Mouse (Mus musculus): ENCODE measurements around the gene Scn8a. TPM values are rescaled to one million over a fixed set of nuclear protein-coding genes. Genes with fewer than 3 reads are reported as not detected.
A peak's percentile ranks its signal among the peaks of the same experiment; 100 is the strongest.

Gene Scn8a
- polyA plus RNA-seq, 1 experiment from 2014 or later: 19.8 TPM

DNA sequence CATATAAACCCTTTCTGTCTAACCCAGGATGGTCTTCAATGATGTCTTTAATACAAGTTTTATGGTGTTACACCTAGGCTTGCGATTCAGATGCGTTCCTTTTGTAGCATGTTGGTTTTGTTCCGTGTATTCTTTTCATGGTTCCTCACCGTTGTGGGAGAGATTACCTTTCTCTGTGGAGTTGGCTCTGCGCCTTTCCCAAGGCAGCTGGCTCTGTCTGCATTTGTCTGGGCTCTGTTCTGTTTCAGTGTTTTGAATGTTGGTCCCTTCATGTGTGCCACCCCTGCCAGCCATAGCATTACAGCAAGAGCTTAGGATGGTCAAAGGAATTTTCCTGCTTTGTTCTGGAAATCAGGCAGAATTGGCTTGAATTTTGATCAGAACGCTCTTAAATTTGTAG, 14.8 kb downstream of the Scn8a start:
- no peaks in the 10 kb centered on the region for H3K27me3 ChIP-seq (replicated peaks)
- no peaks in the 10 kb centered on the region for H3K4me1 ChIP-seq
- no peak overlapping the region for H3K27ac ChIP-seq
- H3K9ac ChIP-seq: no peak overlapping the region
- no peaks in the 10 kb centered on the region for H3K9me3 ChIP-seq
- no peaks in the 10 kb centered on the region for H3K36me3 ChIP-seq
- no peak overlapping the region for H3K4me3 ChIP-seq
- no peak overlapping the region for H3K4me2 ChIP-seq (replicated peaks)
- 94% methylated on average over 6 of the region's 6 CpGs for WGBS
- no peak for ATAC-seq (ENCODE audit: low FRiP score, low read depth)

GRCm38 (mm10) chr15:100891962-100892361, 22.3 kb downstream of the Scn8a start:
- Histone ChIP-seq H3K4me3 (no peak overlapping the region), H3K9ac (no peak overlapping the region), H3K9me3 (peaks cover 14% of the 10 kb centered on the region), H3K27ac (no peak overlapping the region), H3K4me1 (peaks cover 7% of the 10 kb centered on the region; the same call in 1 of the 2 replicates), H3K4me2 (replicated peaks) (peak overlapping the region; percentile 24; the same call in 1 of the 2 replicates), H3K36me3 (peaks cover 9% of the 10 kb centered on the region), H3K27me3 (replicated peaks) (no peaks in the 10 kb centered on the region)
- no peak for ATAC-seq (ENCODE audit: low FRiP score, low read depth)
- WGBS: 55% methylated on average over 13 of the region's 13 CpGs

GRCm38 (mm10) chr15:100896502-100896901, 26.8 kb downstream of the Scn8a start:
- peaks cover 14% of the 10 kb centered on the region for H3K9me3 ChIP-seq
- peaks cover 9% of the 10 kb centered on the region for H3K36me3 ChIP-seq
- no peak for ATAC-seq (ENCODE audit: low FRiP score, low read depth)
- H3K27me3 ChIP-seq (replicated peaks): no peaks in the 10 kb centered on the region
- no peak overlapping the region for H3K4me2 ChIP-seq (replicated peaks)
- no peak overlapping the region for H3K9ac ChIP-seq
- over 99% methylated on average over 23 of the region's 23 CpGs for WGBS
- H3K4me3 ChIP-seq: no peak overlapping the region
- peaks cover 7% of the 10 kb centered on the region; the same call in 1 of the 2 replicates for H3K4me1 ChIP-seq
- H3K27ac ChIP-seq: no peak overlapping the region

GRCm38 (mm10) chr15:100903811-100904210, 34.2 kb downstream of the Scn8a start:
- Histone ChIP-seq H3K4me3 (no peak overlapping the region), H3K27ac (no peak overlapping the region), H3K4me2 (replicated peaks) (no peak overlapping the region), H3K9me3 (no peaks in the 10 kb centered on the region), H3K36me3 (no peaks in the 10 kb centered on the region), H3K4me1 (peaks cover 6% of the 10 kb centered on the region), H3K27me3 (replicated peaks) (no peaks in the 10 kb centered on the region), H3K9ac (no peak overlapping the region)
- WGBS: 77% methylated on average over 9 of the region's 9 CpGs
- no peak for ATAC-seq (ENCODE audit: low FRiP score, low read depth)

- Histone ChIP-seq H3K9ac (no peak overlapping the region), H3K27ac (no peak overlapping the region), H3K9me3 (no peaks in the 10 kb centered on the region), H3K4me1 (peaks cover 16% of the 10 kb centered on the region), H3K4me3 (no peak overlapping the region), H3K36me3 (no peaks in the 10 kb centered on the region), H3K27me3 (replicated peaks) (no peaks in the 10 kb centered on the region), H3K4me2 (replicated peaks) (no peak overlapping the region)
- ATAC-seq (ENCODE audit: low FRiP score, low read depth): no peak
- WGBS: 58% methylated on average over 2 of the region's 2 CpGs
Observed at GRCm38 (mm10) chr15:100905006-100905405, 35.3 kb downstream of the Scn8a start.

DNA sequence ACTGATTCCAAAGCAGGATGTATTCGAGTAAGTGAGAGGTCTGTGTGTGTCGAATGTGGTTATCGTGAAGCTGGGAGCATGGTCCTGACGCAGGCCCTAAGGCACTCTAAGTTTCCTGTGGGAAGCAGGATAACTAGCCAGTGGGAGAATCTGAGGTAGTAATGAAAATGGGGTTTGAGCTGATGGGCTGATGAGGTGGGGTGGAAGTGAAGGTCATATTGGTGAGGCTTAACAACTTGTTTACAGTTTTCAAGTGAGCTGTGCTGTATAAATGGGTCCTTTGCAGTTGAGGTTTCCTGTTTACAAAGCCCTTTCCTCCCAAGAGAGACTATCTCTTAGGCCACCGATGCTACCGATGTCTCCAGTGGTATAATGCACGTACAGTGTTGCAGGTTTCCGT, 36.1 kb downstream of the Scn8a start:
- Histone ChIP-seq H3K4me2 (replicated peaks) (no peak overlapping the region), H3K9ac (no peak overlapping the region), H3K4me1 (peaks cover 24% of the 10 kb centered on the region), H3K36me3 (no peaks in the 10 kb centered on the region), H3K9me3 (no peaks in the 10 kb centered on the region), H3K27ac (no peak overlapping the region), H3K4me3 (no peak overlapping the region), H3K27me3 (replicated peaks) (no peaks in the 10 kb centered on the region)
- 89% methylated on average over 8 of the region's 8 CpGs for WGBS
- ATAC-seq (ENCODE audit: low FRiP score, low read depth): no peak

GRCm38 (mm10) chr15:100908817-100909216, 39.2 kb downstream of the Scn8a start:
- Histone ChIP-seq H3K27ac (no peak overlapping the region), H3K9ac (no peak overlapping the region), H3K4me1 (peaks cover 32% of the 10 kb centered on the region), H3K4me2 (replicated peaks) (0 out of 2 replicates have a peak overlapping the region, but pooled peaks have one; percentile 0), H3K9me3 (no peaks in the 10 kb centered on the region), H3K4me3 (no peak overlapping the region), H3K36me3 (no peaks in the 10 kb centered on the region), H3K27me3 (replicated peaks) (no peaks in the 10 kb centered on the region)
- ATAC-seq (ENCODE audit: low FRiP score, low read depth): peak; percentile 45
- 31% methylated on average over 3 of the region's 3 CpGs for WGBS

- H3K9ac ChIP-seq: no peak overlapping the region
- no peak overlapping the region for H3K4me3 ChIP-seq
- 14% methylated on average over 3 of the region's 3 CpGs for WGBS
- peak; percentile 70 for ATAC-seq (ENCODE audit: low FRiP score, low read depth)
- no peak overlapping the region; the same call in 1 of the 2 replicates for H3K27ac ChIP-seq
- H3K4me1 ChIP-seq: peaks cover 31% of the 10 kb centered on the region
- H3K9me3 ChIP-seq: no peaks in the 10 kb centered on the region
- peak overlapping the region; percentile 16; the same call in 1 of the 2 replicates for H3K4me2 ChIP-seq (replicated peaks)
- no peaks in the 10 kb centered on the region for H3K36me3 ChIP-seq
- H3K27me3 ChIP-seq (replicated peaks): no peaks in the 10 kb centered on the region
Observed at GRCm38 (mm10) chr15:100909734-100910163, 40.1 kb downstream of the Scn8a start.

- peak; percentile 49; the same call in 1 of the 2 replicates for ATAC-seq (ENCODE audit: low FRiP score, low read depth)
- Histone ChIP-seq H3K27me3 (replicated peaks) (no peaks in the 10 kb centered on the region), H3K9ac (no peak overlapping the region), H3K4me2 (replicated peaks) (peak overlapping the region; percentile 16; the same call in 1 of the 2 replicates), H3K4me1 (peaks cover 35% of the 10 kb centered on the region), H3K36me3 (no peaks in the 10 kb centered on the region), H3K9me3 (no peaks in the 10 kb centered on the region), H3K4me3 (no peak overlapping the region), H3K27ac (peak overlapping the region; percentile 46; the same call in 1 of the 2 replicates)
- WGBS: 49% methylated on average over 10 of the region's 10 CpGs
Observed at GRCm38 (mm10) chr15:100910381-100910841, 40.8 kb downstream of the Scn8a start.

GRCm38 (mm10) chr15:100912676-100913266, 43.1 kb downstream of the Scn8a start:
- Histone ChIP-seq H3K9ac (no peak overlapping the region), H3K4me2 (replicated peaks) (no peak overlapping the region), H3K36me3 (no peaks in the 10 kb centered on the region), H3K27me3 (replicated peaks) (no peaks in the 10 kb centered on the region), H3K4me1 (peaks cover 35% of the 10 kb centered on the region), H3K4me3 (no peak overlapping the region), H3K27ac (no peak overlapping the region), H3K9me3 (0 out of 2 replicates have a peak, but pooled peaks cover 7% of the 10 kb centered on the region)
- no peak for ATAC-seq (ENCODE audit: low FRiP score, low read depth)
- 86% methylated on average over 3 of the region's 3 CpGs for WGBS

GRCm38 (mm10) chr15:100914734-100915242, 45.1 kb downstream of the Scn8a start:
- Histone ChIP-seq H3K9me3 (0 out of 2 replicates have a peak, but pooled peaks cover 7% of the 10 kb centered on the region), H3K27ac (no peak overlapping the region), H3K4me3 (0 out of 2 replicates have a peak overlapping the region, but pooled peaks have one; percentile 11), H3K4me2 (replicated peaks) (peak overlapping the region; percentile 58), H3K9ac (no peak overlapping the region), H3K36me3 (no peaks in the 10 kb centered on the region), H3K27me3 (replicated peaks) (no peaks in the 10 kb centered on the region), H3K4me1 (peaks cover 25% of the 10 kb centered on the region)
- 5% methylated on average over 24 of the region's 24 CpGs for WGBS
- no peak for ATAC-seq (ENCODE audit: low FRiP score, low read depth)

DNA sequence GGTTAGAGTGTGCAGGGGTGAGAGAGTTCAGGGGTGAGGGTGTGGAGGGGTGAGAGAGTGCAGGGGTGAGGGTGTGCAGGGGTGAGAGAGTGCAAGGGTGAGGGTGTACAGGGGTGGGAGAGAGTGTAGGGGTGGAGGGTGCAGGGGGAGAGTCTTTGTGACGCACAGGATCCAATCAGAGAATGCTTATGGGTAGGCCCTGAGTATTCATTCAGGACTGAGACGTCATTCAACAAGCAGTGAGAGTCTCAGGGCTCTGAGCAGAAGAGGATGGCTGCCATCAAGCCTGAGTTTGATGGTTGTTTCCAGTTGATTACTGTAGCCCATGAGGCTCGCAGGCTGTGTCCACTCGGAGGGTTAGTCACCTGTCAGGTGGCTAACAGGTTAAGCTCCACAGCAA, 48.4 kb downstream of the Scn8a start:
- Histone ChIP-seq H3K27me3 (replicated peaks) (no peaks in the 10 kb centered on the region), H3K27ac (no peak overlapping the region), H3K9me3 (0 out of 2 replicates have a peak, but pooled peaks cover 7% of the 10 kb centered on the region), H3K4me3 (no peak overlapping the region), H3K9ac (no peak overlapping the region), H3K36me3 (no peaks in the 10 kb centered on the region), H3K4me1 (peaks cover 13% of the 10 kb centered on the region), H3K4me2 (replicated peaks) (no peak overlapping the region)
- 53% methylated on average over 4 of the region's 4 CpGs for WGBS
- no peak for ATAC-seq (ENCODE audit: low FRiP score, low read depth)
